Mouse (Mus musculus): ENCODE measurements around the gene Gm20388.

- TF ChIP-seq CTCF (IDR thresholded peaks at IDR 0.05; ENCODE audit: low read depth) (no peak), EP300 (IDR thresholded peaks at IDR 0.05; ENCODE audit: low read depth) (no peak)
These were observed 463.4 kb downstream of the Gm20388 start for GRCm38 (mm10) chr8:120374070-120374469.

Data from liver, embryonic 14.5 days (tissue).